10 mouse cellular contexts compared by ENCODE assay signal in genomic region chr8:121717502-121717901, GRCm38 (mm10). TPM values are rescaled to one million over a fixed set of nuclear protein-coding genes. Genes with fewer than 3 reads are reported as not detected.
DNase-seq lines count a peak whose midpoint lies in the region; ATAC-seq and TF ChIP-seq lines count a peak whose summit lies in the region.
"Had no signal": no experiment of that assay in that cellular context is flagged by ENCODE, and none has a peak within 500 bp of the region (broad histone marks: within the 10 kb centered on the region; RNA-seq: fewer than 3 reads in every experiment).

No protein-coding gene starts in this region.

- H3K4me2 ChIP-seq in kidney, embryonic 16.5 days (replicated peaks; ENCODE audit: low read depth, low read length), result peak overlapping the region; percentile 24; the same call in 1 of the 2 replicates
- peak overlapping the region; percentile 40 for H3K4me2 ChIP-seq in forebrain, embryonic 12.5 days
- H3K4me2 ChIP-seq in hindbrain, embryonic 15.5 days, result peak overlapping the region; percentile 48
- H3K4me2 ChIP-seq in neural tube, embryonic 12.5 days (replicated peaks), result peak overlapping the region; percentile 47

- no peaks in the 10 kb centered on the region for H3K36me3 ChIP-seq in kidney, embryonic 16.5 days (ENCODE audit: insufficient read depth, low read length)
- no peaks in the 10 kb centered on the region for H3K36me3 ChIP-seq in forebrain, embryonic 12.5 days (replicated peaks)
- no peaks in the 10 kb centered on the region for H3K36me3 ChIP-seq in hindbrain, embryonic 15.5 days
- H3K36me3 ChIP-seq in neural tube, embryonic 12.5 days, result no peaks in the 10 kb centered on the region

- H3K4me1 ChIP-seq in kidney, embryonic 16.5 days (ENCODE audit: insufficient read depth, low read length), result no peaks in the 10 kb centered on the region
- H3K4me1 ChIP-seq in forebrain, embryonic 12.5 days, result peaks cover 13% of the 10 kb centered on the region
- peaks cover 17% of the 10 kb centered on the region for H3K4me1 ChIP-seq in hindbrain, embryonic 15.5 days (replicated peaks)
- H3K4me1 ChIP-seq in neural tube, embryonic 12.5 days, result 0 out of 2 replicates have a peak, but pooled peaks cover 6% of the 10 kb centered on the region
- no peaks in the 10 kb centered on the region for H3K4me1 ChIP-seq in lung, adult 2 months (ENCODE audit: control insufficient read depth, insufficient read depth, low read length)

- no peaks in the 10 kb centered on the region for H3K9me3 ChIP-seq in kidney, embryonic 16.5 days (ENCODE audit: low read length)
- H3K9me3 ChIP-seq in forebrain, embryonic 12.5 days, result no peaks in the 10 kb centered on the region
- no peaks in the 10 kb centered on the region for H3K9me3 ChIP-seq in hindbrain, embryonic 15.5 days
- no peaks in the 10 kb centered on the region for H3K9me3 ChIP-seq in neural tube, embryonic 12.5 days

- H3K27ac ChIP-seq in kidney, embryonic 16.5 days (ENCODE audit: low read length), result no peak overlapping the region
- no peak overlapping the region for H3K27ac ChIP-seq in forebrain, embryonic 12.5 days
- H3K27ac ChIP-seq in hindbrain, embryonic 15.5 days (replicated peaks), result peak overlapping the region; percentile 78
- H3K27ac ChIP-seq in neural tube, embryonic 12.5 days, result no peak overlapping the region

- no peak for TF ChIP-seq CTCF in lung, adult 2 months (IDR thresholded peaks at IDR 0.05; ENCODE audit: insufficient read depth, low read length)

- no peak overlapping the region for H3K4me3 ChIP-seq in kidney, embryonic 16.5 days (ENCODE audit: low read length)
- H3K4me3 ChIP-seq in forebrain, embryonic 12.5 days (replicated peaks), result no peak overlapping the region
- H3K4me3 ChIP-seq in hindbrain, embryonic 15.5 days, result peak overlapping the region; percentile 5; the same call in 1 of the 2 replicates
- no peak overlapping the region for H3K4me3 ChIP-seq in neural tube, embryonic 12.5 days
- no peak overlapping the region for H3K4me3 ChIP-seq in lung, adult 2 months (replicated peaks; ENCODE audit: extremely low read depth, low read depth, low read length)
- H3K4me3 ChIP-seq: myocyte had no signal

- TF ChIP-seq POLR2A in lung, adult 2 months (IDR thresholded peaks at IDR 0.05; ENCODE audit: borderline replicate concordance, extremely low read depth, low read depth, low read length), result no peak

- ATAC-seq in kidney, embryonic 16.5 days (ENCODE audit: low FRiP score, low TSS enrichment), result 0 out of 2 replicates have a peak, but pooled peaks have one; percentile 3
- peak; percentile 69 for ATAC-seq in forebrain, embryonic 12.5 days (ENCODE audit: low FRiP score)
- ATAC-seq in hindbrain, embryonic 15.5 days (ENCODE audit: low FRiP score, low read depth), result peak; percentile 69
- 0 out of 2 replicates have a peak, but pooled peaks have one; percentile 27 for ATAC-seq in neural tube, embryonic 12.5 days (ENCODE audit: low FRiP score, low read depth)
- ATAC-seq in erythroblast, adult 5-6 weeks (replicated peaks; ENCODE audit: low FRiP score, poor library complexity, severe bottlenecking), result no peak

- no peaks in the 10 kb centered on the region; the same call in 1 of the 2 replicates for H3K27me3 ChIP-seq in kidney, embryonic 16.5 days (ENCODE audit: insufficient read depth, low read length)
- H3K27me3 ChIP-seq in forebrain, embryonic 12.5 days, result peaks cover 34% of the 10 kb centered on the region
- H3K27me3 ChIP-seq in hindbrain, embryonic 15.5 days, result 0 out of 2 replicates have a peak, but pooled peaks cover 3% of the 10 kb centered on the region
- 0 out of 2 replicates have a peak, but pooled peaks cover 8% of the 10 kb centered on the region for H3K27me3 ChIP-seq in neural tube, embryonic 12.5 days (replicated peaks)

- DNase-seq in kidney, adult 18-20 months, result no peak
- no peak for DNase-seq in lung, adult 2 months

- H3K9ac ChIP-seq in kidney, embryonic 16.5 days (replicated peaks; ENCODE audit: low read length), result no peak overlapping the region
- no peak overlapping the region for H3K9ac ChIP-seq in forebrain, embryonic 12.5 days
- peak overlapping the region; percentile 11 for H3K9ac ChIP-seq in hindbrain, embryonic 15.5 days
- 0 out of 2 replicates have a peak overlapping the region, but pooled peaks have one; percentile 33 for H3K9ac ChIP-seq in neural tube, embryonic 12.5 days
- H3K9ac ChIP-seq: liver, postnatal 0 days had no signal

- WGBS in kidney, embryonic 16.5 days, result 46% methylated on average over 14 of the region's 14 CpGs
- WGBS in forebrain, embryonic 12.5 days, result 49% methylated on average over 14 of the region's 14 CpGs
- 39% methylated on average over 14 of the region's 14 CpGs for WGBS in hindbrain, embryonic 15.5 days
- 54% methylated on average over 14 of the region's 14 CpGs for WGBS in neural tube, embryonic 12.5 days
- WGBS in lung, adult 2 months, result 41% methylated on average over 14 of the region's 14 CpGs

RNA-seq across cellular contexts. Expression of gene Jph3, which starts 11.9 kb away (rescaled TPM):
- polyA plus RNA-seq in kidney, embryonic 16.5 days (2015; fragmentation: Nextera tagmentation; extraction: Ambion mirVana), result 0.65 and 1.3 TPM in 2 replicates
- 27.4 and 30.1 TPM in 2 replicates for polyA plus RNA-seq in forebrain, embryonic 12.5 days (2016; fragmentation: Nextera tagmentation; extraction: Ambion mirVana)
- 108 and 125 TPM in 2 replicates for polyA plus RNA-seq in hindbrain, embryonic 15.5 days (2015; fragmentation: Nextera tagmentation; extraction: Ambion mirVana)
- 59.1 and 66.9 TPM in 2 replicates for polyA plus RNA-seq in neural tube, embryonic 12.5 days (2016; fragmentation: Nextera tagmentation; extraction: Ambion mirVana)
- total RNA-seq in erythroblast, adult 5-6 weeks (2015; ENCODE audit: low replicate concordance), result not detected in 2 replicates
- not detected in 2 replicates for total RNA-seq in erythroblast, adult 5-6 weeks (2017; ENCODE audit: low replicate concordance)
- polyA plus RNA-seq in lung, adult 2 months (2012; rRNA removed), result 0.06 and 0.10 TPM in 2 replicates
- total RNA-seq: hematopoietic stem cell, adult 5-6 weeks had no signal
- polyA plus RNA-seq: myocyte had no signal

Comparison
In these comparisons a context has a peak if more than half of its experiments do, and no peak if none do; other contexts are left out.
1. H3K9ac ChIP-seq: peak in hindbrain, embryonic 15.5 days (single experiment) and neural tube, embryonic 12.5 days (single experiment); none in kidney, embryonic 16.5 days (single experiment) and forebrain, embryonic 12.5 days (single experiment).
2. RNA of gene Jph3, which starts 11.9 kb away (polyA plus RNA-seq): 108 to 125 TPM in hindbrain, embryonic 15.5 days, 59.1 to 66.9 TPM in neural tube, embryonic 12.5 days and 27.4 to 30.1 TPM in forebrain, embryonic 12.5 days; 0.65 to 1.3 TPM in kidney, embryonic 16.5 days and 0.06 to 0.10 TPM in lung, adult 2 months; every median in the first group is over 10 times any median in the second.
3. Peak in every context shown above with its lines, with median percentiles within 50 percentile points of each other: H3K4me2 ChIP-seq.